Mouse (Mus musculus) right cerebral cortex, adult 18-20 months (tissue): ENCODE measurements around the gene Vstm4.

Experiments
- DNase-seq: peaks from one replicate; pipeline ENCODE4 v3.0.0; 2022; ENCODE audit warnings: mixed read lengths

The Vstm4 gene

DNA sequence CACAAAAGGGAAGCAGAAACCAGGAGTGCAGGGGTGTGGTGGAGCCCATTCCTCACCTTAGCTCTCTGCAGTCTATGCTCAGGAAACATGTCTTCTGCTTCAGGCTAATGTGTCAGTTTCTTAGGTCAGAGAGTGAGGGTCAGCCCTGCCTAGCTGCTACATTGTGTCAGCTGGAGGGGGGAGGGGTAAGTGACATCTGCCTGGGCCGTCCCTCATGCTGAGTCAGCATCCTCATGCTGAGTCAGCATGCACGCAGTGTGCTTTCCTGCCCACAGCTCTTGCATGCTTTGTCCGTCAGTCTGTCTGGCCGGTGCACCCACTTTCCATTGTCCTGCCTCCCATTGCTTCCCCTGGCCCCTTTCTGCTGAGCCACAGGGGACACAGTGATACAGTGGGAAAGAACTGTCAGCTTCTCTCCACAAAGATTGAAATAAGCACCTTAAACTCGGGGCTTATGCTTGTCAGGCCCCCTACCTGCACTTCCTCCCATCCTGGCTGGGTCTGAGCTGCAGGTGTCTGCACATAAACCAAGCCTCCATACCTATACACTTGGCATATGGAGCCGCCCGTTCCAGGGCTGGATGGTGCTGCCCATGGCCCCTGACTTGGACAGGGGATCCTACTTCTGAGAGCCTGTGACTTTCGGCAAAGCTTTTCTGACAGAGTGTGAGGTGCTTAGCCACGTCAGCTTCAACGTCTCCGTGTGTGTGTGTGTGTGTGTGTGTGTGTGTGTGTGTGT is 3.4 kb downstream of the Vstm4 start:
- no peak for DNase-seq

DNA sequence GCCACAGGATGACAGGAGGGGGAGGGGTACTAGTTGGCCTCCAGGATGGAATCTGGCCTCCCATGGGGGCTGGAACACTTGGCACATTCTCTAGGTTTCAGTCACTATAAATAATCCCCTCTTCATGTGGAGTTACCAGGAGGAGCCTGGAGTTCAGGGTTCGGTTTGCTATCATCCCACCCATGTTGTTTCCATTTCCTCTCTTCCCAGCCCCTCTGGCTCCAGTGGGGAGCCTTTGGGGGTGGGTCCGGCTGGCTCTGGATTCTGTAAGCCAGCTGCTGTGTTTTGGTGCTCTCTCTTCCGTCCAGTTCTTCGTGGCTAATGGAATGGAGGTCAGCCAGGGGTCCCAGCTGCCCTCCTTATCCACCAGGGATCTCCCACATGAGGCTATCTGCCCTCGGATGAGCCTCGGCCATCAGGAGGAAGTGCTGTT is 4.6 kb downstream of the Vstm4 start:
- no peak for DNase-seq

DNA sequence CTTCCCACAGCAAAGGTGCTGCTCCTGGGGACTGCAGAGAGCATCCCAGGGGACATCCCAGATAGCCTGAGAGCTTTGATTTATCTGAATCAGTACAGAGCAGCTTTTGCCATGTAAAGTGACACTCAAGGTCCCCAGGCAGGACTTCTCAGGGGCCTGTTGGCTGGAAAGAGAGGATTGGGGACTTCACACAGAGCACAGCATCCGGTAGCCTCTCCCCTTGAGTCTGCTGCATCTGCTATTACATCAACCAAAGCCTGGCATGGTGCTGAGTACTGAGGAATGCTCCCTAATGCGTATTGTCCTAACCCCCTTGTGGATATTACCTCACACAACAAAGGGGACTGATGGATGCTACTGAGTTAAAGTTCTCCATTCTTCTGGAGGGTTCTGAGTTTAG is 5.1 kb downstream of the Vstm4 start:
- no peak for DNase-seq

DNA sequence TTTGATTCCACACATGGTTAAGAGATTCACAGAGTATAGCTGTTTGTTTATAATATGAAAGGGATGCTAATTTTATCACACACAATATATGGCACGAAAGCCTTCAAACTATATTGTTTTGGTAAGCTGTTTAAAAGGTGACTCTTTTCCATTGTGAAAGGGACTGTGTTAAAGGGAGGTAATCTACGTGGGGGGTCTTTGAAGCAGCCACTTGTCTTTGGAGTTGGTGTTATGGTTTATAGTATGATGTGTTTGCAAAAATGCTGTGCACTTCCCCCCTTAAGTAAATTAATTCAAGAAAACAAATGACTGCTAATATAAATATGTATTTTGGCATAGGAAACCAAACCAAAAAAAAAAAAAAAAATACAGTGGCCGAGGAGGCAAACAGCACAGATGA is 8.8 kb downstream of the Vstm4 start:
- no peak for DNase-seq

DNA sequence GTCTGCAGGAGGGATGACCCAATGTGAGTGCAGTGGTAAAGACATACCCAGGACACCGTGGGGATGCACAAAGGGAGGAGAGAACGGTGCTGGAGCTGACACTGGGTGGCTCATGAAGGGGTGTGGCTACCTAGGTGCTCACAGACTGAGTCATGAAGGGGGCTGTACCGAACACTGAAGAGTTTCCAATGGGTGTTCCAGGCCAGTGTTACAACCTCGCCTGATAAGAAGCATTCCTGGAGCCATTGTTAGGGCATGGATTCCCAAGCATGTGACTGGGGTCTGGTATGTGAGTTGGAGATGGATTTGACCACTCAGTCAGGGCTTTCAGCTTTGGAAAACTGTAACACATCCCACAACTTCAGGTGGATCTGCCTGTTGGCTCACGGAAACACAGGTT is 15.4 kb downstream of the Vstm4 start:
- DNase-seq = no peak

DNA sequence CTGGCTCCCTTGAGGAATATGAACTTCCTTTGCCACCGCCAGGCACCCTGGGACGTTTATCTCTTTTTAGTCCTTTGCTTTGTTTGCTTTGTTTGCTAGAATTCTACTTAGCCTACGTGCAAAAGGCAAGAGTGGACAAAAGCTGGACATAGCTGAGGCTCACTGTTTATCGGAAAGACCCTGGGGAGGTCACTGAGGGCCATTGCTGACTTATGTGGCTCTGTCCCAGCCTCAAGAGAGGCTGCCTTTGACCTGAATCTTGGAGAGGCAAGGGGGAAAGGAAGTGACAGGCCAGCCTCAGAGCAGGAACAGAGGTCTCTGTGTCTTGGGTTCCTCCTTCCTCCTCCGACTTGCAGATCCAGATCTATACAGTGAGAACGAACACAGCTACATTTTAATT is 21.0 kb downstream of the Vstm4 start:
- DNase-seq = no peak

DNA sequence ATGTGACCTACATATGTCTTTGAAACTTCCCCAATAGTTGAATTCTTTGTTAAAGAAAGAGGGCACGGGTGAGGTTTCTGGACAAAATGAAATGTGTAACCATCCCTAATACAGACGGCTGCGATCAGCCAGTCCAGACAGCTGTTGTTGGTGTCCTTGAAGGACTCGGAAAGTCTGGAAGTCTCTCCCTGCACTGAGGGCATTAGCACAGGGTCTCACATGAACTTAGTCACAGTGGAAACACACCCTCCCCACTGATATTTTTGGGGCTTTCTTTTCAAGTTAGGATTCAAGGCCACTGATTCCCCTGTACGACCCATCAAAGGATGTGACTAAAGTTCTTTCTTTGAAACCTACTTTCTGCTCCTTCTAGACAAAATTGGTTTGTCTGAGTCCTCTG is 23.8 kb downstream of the Vstm4 start:
- no peak for DNase-seq

DNA sequence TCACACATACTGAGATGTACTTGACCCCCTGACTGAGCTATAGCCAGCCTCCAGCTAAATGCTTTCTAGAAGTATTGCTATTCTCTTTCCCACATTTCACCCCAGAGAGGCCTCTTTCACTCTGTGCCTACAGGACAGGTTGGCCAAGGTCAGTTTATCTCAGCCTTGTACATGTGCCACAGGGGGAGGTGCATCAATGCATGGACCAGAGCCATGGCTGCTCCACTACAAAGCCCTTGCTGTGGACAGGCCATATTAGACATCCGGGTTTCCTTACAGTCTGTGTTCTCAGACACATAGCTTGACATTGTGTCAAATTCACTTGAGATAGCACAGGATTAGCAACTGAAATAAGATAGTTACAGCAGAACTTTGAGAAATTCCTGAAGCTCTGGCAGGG is 25.1 kb downstream of the Vstm4 start:
- DNase-seq = no peak

DNA sequence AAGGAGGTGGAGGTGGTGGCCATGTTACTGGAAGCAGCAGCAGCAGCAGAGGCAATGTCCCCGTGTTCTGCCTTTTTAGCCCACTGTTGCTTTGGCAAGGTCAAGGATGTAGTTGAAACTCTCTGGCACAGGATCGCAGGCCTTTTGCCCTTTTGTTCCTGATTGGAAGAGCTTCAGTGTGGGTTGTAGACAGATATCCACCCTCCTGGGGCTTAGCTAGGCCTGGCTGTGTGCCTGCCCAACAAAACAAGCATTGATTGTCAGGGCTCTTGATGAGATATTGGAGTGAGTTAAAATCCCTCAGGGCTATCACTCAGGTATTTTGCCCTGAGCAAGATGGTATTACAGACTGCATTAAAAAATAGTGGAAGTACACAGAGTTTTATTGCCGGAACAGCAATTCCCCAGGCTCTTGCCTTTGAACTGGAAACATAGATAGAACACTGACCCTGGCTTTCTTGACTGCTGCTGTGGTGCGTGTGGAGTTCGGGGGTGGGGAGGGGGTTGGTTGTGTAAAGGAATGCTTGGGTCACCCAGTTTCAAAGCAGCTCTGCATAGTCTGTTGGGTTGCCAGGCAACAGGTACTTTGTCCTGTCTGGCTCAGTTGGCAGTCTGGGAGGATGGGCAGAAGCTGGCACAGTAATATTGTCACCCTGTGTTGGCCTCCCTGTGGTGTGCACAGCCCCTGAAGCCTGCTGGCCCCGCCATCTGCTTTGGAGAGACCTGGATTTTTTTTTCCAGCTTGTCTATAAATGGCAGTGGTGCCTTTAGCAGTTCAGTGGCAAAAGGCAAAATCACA is 32.5 kb downstream of the Vstm4 start:
- DNase-seq = peak; percentile 15

DNA sequence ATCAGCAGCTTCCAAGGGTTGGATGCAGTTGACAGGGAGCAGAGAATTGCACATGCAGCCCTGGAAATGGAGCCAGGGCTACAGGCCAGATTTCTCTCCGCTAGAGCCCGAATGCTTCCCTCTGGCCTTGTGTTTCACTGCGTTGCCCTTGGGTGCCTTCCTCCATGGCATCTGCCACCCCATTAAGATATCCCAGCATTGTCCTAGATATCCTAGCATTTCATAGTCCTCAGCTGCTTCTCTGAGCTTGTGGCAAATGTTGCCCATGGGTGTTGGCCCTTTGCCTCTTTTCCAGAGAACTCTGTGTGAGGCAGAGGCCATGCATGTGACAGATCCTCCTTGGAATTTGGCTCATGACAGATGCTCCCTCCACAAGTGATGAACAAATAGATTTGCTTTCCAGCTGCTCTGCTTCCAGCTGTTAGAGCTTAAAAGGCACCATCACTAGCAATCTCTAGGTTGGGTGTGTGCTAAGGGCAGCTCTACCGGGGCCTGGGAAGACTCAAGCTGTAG is 37.8 kb downstream of the Vstm4 start:
- DNase-seq = no peak

DNA sequence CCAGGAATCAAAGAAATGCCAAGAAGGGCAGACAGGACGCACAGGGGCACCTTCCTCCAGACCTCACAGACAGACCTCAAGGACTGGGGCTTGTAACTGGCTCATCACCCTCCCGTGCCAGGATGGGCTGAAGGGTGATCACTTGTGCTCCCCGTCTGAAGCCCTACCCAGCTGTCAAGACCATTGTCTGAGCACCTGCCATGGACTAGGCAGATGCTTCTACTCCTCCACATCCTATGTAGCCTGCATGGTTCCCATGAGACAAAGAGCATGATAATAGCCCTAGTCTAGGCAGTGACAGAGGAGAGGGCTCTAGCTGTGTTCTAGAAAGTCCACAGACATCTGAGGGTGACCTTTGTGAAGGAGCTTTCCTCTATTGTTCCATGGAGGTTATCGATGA is 38.3 kb downstream of the Vstm4 start:
- DNase-seq = no peak

DNA sequence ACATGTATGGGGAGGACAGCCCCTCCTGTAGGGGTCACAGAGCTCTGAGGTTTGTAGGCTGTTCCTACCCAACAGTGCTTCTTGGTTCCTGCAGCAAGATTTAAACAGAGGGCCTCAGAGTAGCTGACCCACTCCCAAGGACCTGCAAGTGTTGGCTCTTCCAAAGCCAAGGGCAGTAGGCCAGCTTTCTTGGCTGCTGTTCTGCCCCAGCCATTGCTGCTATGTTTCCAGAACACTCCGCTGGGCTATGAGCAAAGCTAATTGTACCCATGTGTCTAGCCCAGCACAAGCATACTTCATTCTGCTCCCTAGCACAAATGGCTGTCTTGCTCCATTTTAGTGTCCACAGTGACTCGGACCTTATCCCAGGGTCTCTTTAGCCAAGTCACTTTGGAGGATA is 40.3 kb downstream of the Vstm4 start:
- DNase-seq = peak; percentile 55

DNA sequence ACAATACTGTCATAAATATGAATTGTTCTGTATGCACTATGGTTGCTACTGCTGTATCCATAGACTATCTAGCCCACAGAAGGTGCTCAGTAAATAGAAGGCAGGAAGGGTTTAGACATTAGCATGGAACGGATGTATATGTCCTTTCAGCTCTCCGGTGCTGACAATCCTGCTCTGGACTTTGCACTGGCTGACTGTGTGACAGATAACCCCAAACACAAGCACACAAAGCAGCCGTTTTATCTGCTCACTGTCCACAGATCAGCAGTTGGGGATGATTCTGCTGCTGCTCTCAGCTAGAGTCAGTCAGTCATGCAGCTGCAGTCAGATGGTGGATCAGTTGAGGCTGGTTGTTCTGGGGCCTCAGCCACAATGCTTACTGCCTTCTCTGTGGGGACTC is 46.6 kb downstream of the Vstm4 start:
- no peak for DNase-seq

DNA sequence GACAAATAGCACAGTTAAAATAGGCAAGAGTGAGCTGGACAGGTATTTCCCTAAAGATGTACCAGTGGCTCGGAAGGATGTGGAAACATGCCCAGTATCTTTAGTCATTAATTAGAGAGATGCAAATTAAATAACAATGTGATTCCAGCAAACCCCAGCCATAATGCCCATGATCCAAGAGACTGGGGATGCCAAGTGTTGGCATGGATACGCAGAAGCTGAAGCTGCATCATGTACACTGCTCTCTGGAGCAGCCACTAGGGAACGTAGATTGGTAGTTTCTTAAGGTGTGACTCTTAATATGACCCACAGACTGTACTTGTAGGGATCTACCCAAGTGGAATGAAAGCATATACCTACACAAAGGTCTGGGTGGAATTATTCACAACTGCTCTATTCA is 50.0 kb downstream of the Vstm4 start:
- no peak for DNase-seq

DNA sequence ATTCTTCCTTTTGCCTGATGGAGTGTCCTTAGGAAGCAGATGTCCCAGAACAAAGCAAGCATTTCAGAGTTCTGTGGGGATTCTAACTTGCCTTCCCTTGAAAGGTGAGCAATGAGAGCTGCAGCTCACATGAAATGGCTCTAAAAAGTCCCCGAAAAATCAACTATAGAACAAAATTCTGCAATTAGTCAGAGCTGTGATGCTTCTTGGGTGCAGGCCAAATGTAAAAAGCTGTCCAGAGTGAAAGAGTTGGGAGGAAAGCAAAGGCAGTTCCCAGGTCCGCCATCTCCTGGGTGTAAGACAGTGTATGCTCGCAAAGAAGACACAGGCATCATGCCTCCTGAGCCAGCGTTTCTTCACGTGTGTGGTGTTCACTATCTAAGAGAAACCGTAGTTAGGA is 52.6 kb downstream of the Vstm4 start:
- peak; percentile 44 for DNase-seq

DNA sequence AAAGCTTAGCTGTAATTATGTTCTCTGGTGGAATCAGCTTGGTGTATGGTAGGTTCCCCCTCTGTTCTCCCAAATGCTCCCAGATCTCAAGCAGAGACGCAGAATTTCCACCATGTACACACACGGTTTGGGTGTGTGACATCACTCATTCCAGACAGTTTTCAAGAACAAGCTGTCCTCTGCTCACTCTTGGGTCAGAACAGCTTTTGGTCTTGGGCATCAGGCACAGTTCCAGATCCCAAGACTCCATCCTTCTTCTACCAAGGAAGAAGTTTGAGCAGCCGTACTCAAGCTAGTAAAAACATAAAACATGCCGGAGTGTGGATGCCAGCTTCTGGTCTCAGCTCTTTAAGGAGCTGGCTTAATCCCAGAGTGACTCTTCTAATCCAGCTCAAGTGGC is 54.6 kb downstream of the Vstm4 start:
- no peak for DNase-seq

DNA sequence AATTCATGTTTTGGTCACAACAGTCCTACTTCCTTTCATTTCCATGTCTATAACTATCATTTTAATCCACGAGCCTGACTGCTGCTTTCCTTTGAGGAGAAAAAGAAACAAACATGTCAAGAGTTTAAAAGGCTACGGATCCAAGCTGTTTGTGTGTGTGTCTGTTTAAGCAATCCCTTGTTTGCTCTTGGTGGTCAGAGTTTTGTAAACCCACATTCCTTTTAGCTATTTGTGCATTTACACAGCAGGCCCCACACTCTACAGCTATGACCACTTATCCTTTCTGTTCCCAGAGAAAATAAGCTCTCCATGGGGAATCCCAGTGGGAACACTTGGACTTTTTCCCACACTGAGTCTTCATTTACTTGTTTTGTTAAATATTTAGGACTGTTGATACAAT is 58.8 kb downstream of the Vstm4 start:
- no peak for DNase-seq

DNA sequence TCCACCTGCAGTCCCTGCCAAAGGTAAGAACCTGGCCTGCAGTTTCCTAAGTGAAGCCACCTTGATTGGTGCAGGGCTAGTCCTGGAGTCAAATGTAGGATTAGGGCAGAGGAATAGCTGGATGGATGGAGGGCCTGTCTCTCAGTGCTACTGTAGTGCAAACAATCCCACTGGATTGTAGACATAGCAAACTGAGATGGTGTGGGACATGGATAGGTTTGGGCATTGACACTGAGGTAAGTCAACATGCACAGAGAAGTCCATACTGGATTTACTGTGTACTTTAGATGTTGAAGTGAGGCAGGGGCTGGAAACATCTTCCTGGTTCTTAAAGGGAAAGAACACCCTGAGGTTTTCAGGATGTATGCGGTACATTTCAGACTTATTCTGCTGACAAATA is 61.4 kb downstream of the Vstm4 start:
- no peak for DNase-seq

DNA sequence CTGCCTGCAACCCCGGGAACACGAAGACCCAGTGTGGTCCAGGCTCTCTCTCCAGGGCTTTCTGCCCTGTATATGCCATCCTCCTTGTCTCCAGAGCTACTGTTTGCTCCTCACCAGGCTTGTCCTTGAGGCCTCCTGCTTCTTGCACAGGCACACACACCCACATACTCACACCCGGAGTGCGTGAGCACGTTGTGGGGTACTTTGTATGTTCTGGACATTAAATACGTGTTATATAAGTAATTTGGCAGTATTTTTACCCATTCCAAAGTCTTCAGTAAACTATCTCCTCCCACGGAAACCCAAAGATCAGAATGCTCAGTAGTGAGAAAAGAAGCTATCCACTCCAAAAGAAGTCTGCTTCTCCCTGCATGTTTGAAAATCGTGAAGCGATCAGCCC is 67.3 kb downstream of the Vstm4 start:
- peak; percentile 34 for DNase-seq

DNA sequence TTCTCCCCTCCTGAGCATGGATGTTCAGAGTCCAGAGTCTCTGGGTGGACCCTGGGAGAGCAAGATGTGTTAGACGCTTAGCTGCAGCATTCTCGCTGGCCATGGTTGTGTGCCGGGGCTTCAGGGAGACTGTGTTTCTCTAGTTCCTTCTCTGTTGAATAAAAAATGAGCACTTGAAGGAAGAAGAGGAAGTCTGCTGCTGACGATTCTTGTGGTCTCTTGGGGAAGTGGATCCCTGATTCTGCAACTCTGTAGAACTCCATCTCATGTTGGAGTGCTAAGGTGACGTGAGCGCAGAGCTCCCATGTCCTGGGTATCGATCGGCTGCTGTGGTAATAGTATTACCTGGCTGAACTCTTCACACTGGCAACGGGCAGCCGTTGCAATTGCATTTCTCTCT is 75.2 kb downstream of the Vstm4 start:
- DNase-seq = no peak

DNA sequence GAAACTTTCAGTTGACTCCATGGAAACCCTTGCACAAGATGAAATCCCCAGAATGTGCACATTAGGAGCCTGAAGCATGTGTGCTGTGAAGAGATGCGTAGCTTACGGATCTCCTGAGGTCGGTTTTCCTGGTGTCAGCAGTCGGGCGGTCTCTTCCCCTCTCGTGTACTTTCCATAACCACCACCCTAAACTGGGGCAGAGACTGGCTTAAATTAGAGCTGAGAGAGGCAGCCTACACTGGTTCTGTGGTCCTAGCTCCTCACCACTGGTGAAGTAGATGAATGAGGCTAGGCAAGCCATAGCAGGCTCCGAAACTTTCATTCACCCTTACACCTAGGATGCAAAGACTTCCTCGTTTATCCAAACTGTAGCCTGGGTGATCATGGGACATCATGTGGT is 75.7 kb downstream of the Vstm4 start:
- no peak for DNase-seq

DNA sequence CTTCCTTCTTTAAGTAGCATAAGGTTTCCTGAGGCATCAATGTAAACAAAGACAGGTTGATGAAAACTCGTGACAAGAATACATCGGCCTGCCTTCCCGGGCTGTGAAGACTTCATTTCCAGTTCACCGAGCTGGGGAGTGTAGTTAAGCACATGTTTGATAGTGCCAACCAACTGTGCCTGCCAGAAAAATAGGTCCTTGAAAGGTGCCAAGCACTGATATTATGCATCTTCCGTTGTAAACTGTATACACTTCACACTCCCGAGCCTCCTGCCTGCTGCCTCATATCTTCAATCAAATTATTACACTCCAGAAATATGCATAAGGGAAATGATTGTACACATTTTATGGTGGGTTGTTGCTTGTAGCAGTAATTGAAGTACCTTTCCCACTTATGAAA is 77.5 kb downstream of the Vstm4 start:
- no peak for DNase-seq

DNA sequence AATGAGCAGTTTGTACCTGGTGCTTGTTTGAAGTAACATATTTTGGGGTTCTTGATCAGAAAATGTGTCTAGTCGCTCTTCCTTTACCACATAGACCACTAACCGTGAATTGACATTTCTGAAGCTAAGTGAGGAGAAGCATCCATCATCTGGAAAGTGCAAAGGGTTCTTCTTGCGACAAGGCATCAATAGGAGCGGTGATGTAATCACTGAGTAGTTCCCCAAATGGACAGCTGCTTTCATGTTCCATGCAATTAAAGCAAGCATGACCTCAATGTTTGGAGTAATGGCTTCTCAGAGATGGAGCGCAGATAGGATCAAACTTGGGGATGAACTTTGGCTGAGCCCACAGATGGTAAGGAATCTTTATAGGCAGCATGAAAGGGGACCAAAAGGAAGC is 82.7 kb downstream of the Vstm4 start:
- DNase-seq = no peak

DNA sequence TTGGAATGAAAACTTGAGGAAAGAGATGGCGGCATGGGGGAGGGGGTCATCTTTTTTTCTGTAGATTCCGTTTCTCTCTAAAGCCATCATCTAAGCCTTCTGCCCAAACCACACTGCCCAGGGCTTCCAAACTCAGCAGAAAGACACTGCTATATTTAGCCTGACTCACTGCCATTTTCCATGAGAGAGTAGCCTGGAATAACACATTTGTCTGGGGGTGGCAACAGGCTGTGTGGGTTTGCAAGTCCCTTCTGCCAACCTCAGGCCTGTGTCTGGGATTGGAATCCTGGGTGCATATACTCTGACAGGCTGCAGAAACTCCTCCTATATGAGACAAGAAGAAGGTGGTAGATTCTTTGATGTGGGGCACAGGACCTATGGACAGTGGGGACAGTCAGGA is 91.0 kb downstream of the Vstm4 start:
- DNase-seq = peak; percentile 71
